Mouse (Mus musculus) stomach, embryonic 15.5 days (tissue): ENCODE results near the gene Fosl1. TPM values are rescaled to one million over a fixed set of nuclear protein-coding genes. Genes with fewer than 3 reads are reported as not detected.

Experiments
- ATAC-seq: fragments of 200-750 bp; cut with Nextera tagmentation; 2 replicates; pipeline ENCODE4 v1.8.0; 2017; ENCODE audit warnings: low read depth, moderate number of reproducible peaks, moderate TSS enrichment; ENCODE audit not compliant: insufficient read depth, low FRiP score
- H3K27ac ChIP-seq: fragments of 300-500 bp; sonication (generic); 2 replicates; pipeline ENCODE4 v1.5.1; 2015; ENCODE audit warnings: mild to moderate bottlenecking, inconsistent platforms
- H3K27me3 ChIP-seq: fragments of 300-500 bp; sonication (generic); replicated peaks from 2 replicates; pipeline ENCODE4 v1.6.1; 2015; ENCODE audit warnings: inconsistent platforms
- H3K36me3 ChIP-seq: fragments of 300-500 bp; sonication (generic); 2 replicates; pipeline ENCODE4 v1.6.1; 2015; ENCODE audit warnings: inconsistent platforms
- H3K4me1 ChIP-seq: fragments of 300-500 bp; sonication (generic); 2 replicates; pipeline ENCODE4 v1.6.1; 2015; ENCODE audit warnings: inconsistent platforms
- H3K4me2 ChIP-seq: fragments of 300-500 bp; sonication (generic); 2 replicates; pipeline ENCODE4 v1.6.1; 2015; ENCODE audit warnings: mild to moderate bottlenecking, inconsistent platforms
- H3K4me3 ChIP-seq: fragments of 300-500 bp; sonication (generic); replicated peaks from 2 replicates; pipeline ENCODE4 v1.5.1; 2015; ENCODE audit warnings: inconsistent platforms
- H3K9ac ChIP-seq: fragments of 300-500 bp; sonication (generic); 2 replicates; pipeline ENCODE4 v1.6.1; 2015; ENCODE audit warnings: inconsistent platforms
- H3K9me3 ChIP-seq: fragments of 300-500 bp; sonication (generic); 2 replicates; pipeline ENCODE4 v1.6.1; 2016; ENCODE audit warnings: inconsistent platforms
- WGBS: fragments of 180-500 bp; shearing (Covaris S2); methylation state at CpG from one replicate; pipeline ENCODE4 v1.1.7; 2015; 5-methylcytosine and 5-hydroxymethylcytosine counted together
- polyA plus RNA-seq: library from polyadenylated mRNA; unstranded; fragments of >200 nt; fragmentation: Nextera tagmentation; extraction: Ambion mirVana; gene quantifications from 2 replicates; pipeline ENCODE4 v1.2.1, GENCODE M21; 2015

Gene Fosl1
- polyA plus RNA-seq, 1 experiment from 2014 or later, result not detected

- Histone ChIP-seq H3K9ac (no peak overlapping the region), H3K36me3 (no peaks in the 10 kb centered on the region), H3K4me3 (no peak overlapping the region), H3K27ac (no peak overlapping the region), H3K9me3 (no peaks in the 10 kb centered on the region), H3K4me2 (no peak overlapping the region), H3K4me1 (0 out of 2 replicates have a peak, but pooled peaks cover 4% of the 10 kb centered on the region), H3K27me3 (no peaks in the 10 kb centered on the region)
- no peak for ATAC-seq
- WGBS, result 48% methylated on average over 2 of the region's 2 CpGs
Observed at GRCm38 (mm10) chr19:5414534-5414957, 32.8 kb upstream of the Fosl1 start.

- no peak overlapping the region for H3K4me3 ChIP-seq
- no peaks in the 10 kb centered on the region for H3K27me3 ChIP-seq
- H3K27ac ChIP-seq, result no peak overlapping the region
- WGBS, result 91% methylated on average over 8 of the region's 8 CpGs
- no peak overlapping the region for H3K4me2 ChIP-seq
- peaks cover 12% of the 10 kb centered on the region for H3K4me1 ChIP-seq
- no peak overlapping the region for H3K9ac ChIP-seq
- no peaks in the 10 kb centered on the region for H3K9me3 ChIP-seq
- H3K36me3 ChIP-seq, result peaks cover 13% of the 10 kb centered on the region
- ATAC-seq, result no peak
Observed at GRCm38 (mm10) chr19:5418750-5419466, 28.4 kb upstream of the Fosl1 start.

GRCm38 (mm10) chr19:5419630-5420029 is 27.7 kb upstream of the Fosl1 start:
- no peak overlapping the region for H3K4me3 ChIP-seq
- peaks cover 13% of the 10 kb centered on the region for H3K36me3 ChIP-seq
- no peaks in the 10 kb centered on the region for H3K27me3 ChIP-seq
- H3K9me3 ChIP-seq, result no peaks in the 10 kb centered on the region
- ATAC-seq, result no peak
- peaks cover 15% of the 10 kb centered on the region for H3K4me1 ChIP-seq
- H3K9ac ChIP-seq, result no peak overlapping the region
- no peak overlapping the region for H3K4me2 ChIP-seq
- H3K27ac ChIP-seq, result no peak overlapping the region
- 87% methylated on average over 9 of the region's 9 CpGs for WGBS

- no peaks in the 10 kb centered on the region for H3K9me3 ChIP-seq
- no peak for ATAC-seq
- H3K27ac ChIP-seq, result no peak overlapping the region
- H3K4me2 ChIP-seq, result no peak overlapping the region
- H3K36me3 ChIP-seq, result peaks cover 13% of the 10 kb centered on the region
- H3K9ac ChIP-seq, result no peak overlapping the region
- 91% methylated on average over 6 of the region's 6 CpGs for WGBS
- H3K27me3 ChIP-seq, result no peaks in the 10 kb centered on the region
- no peak overlapping the region for H3K4me3 ChIP-seq
- H3K4me1 ChIP-seq, result peaks cover 15% of the 10 kb centered on the region
Observed at GRCm38 (mm10) chr19:5420579-5420978, 26.8 kb upstream of the Fosl1 start.

GRCm38 (mm10) chr19:5421784-5422183 is 25.6 kb upstream of the Fosl1 start:
- 82% methylated on average over 5 of the region's 5 CpGs for WGBS
- no peak for ATAC-seq
- Histone ChIP-seq H3K4me1 (peaks cover 26% of the 10 kb centered on the region), H3K27me3 (no peaks in the 10 kb centered on the region), H3K27ac (no peak overlapping the region), H3K36me3 (peaks cover 17% of the 10 kb centered on the region), H3K4me3 (no peak overlapping the region), H3K9me3 (no peaks in the 10 kb centered on the region), H3K4me2 (no peak overlapping the region), H3K9ac (no peak overlapping the region)

- Histone ChIP-seq H3K9ac (no peak overlapping the region), H3K27me3 (no peaks in the 10 kb centered on the region), H3K36me3 (peaks cover 21% of the 10 kb centered on the region), H3K4me2 (no peak overlapping the region), H3K4me1 (peaks cover 31% of the 10 kb centered on the region), H3K4me3 (no peak overlapping the region), H3K27ac (no peak overlapping the region), H3K9me3 (no peaks in the 10 kb centered on the region)
- ATAC-seq, result no peak
- 87% methylated on average over 10 of the region's 10 CpGs for WGBS
Observed at GRCm38 (mm10) chr19:5422267-5422666, 25.1 kb upstream of the Fosl1 start.

GRCm38 (mm10) chr19:5422895-5423443 is 24.4 kb upstream of the Fosl1 start:
- Histone ChIP-seq H3K36me3 (peaks cover 21% of the 10 kb centered on the region), H3K9ac (no peak overlapping the region), H3K9me3 (no peaks in the 10 kb centered on the region), H3K4me2 (peak overlapping the region; percentile 87; the same call in 1 of the 2 replicates), H3K27me3 (no peaks in the 10 kb centered on the region), H3K27ac (no peak overlapping the region), H3K4me3 (0 out of 2 replicates have a peak overlapping the region, but pooled peaks have one; percentile 89), H3K4me1 (peaks cover 31% of the 10 kb centered on the region)
- ATAC-seq, result no peak
- WGBS, result 80% methylated on average over 9 of the region's 9 CpGs

GRCm38 (mm10) chr19:5423561-5423960 is 23.8 kb upstream of the Fosl1 start:
- Histone ChIP-seq H3K27ac (peak overlapping the region; percentile 96), H3K4me3 (peak overlapping the region; percentile 89), H3K9me3 (no peaks in the 10 kb centered on the region), H3K27me3 (no peaks in the 10 kb centered on the region), H3K36me3 (peaks cover 21% of the 10 kb centered on the region), H3K9ac (peak overlapping the region; percentile 69; the same call in 1 of the 2 replicates), H3K4me2 (peak overlapping the region; percentile 87), H3K4me1 (peaks cover 31% of the 10 kb centered on the region)
- 55% methylated on average over 12 of the region's 12 CpGs for WGBS
- ATAC-seq, result no peak

- Histone ChIP-seq H3K36me3 (peaks cover 21% of the 10 kb centered on the region), H3K27ac (peak overlapping the region; percentile 96), H3K4me1 (peaks cover 31% of the 10 kb centered on the region), H3K27me3 (no peaks in the 10 kb centered on the region), H3K4me2 (peak overlapping the region; percentile 87), H3K9ac (peak overlapping the region; percentile 69), H3K4me3 (peak overlapping the region; percentile 89), H3K9me3 (no peaks in the 10 kb centered on the region)
- WGBS, result under 1% methylated on average over 39 of the region's 48 CpGs
- ATAC-seq, result peak; percentile 66
Observed at GRCm38 (mm10) chr19:5424092-5424781, 23.1 kb upstream of the Fosl1 start.

- no peaks in the 10 kb centered on the region for H3K9me3 ChIP-seq
- H3K27me3 ChIP-seq, result no peaks in the 10 kb centered on the region
- H3K27ac ChIP-seq, result peak within 1 kb of the TSS; percentile 96
- H3K36me3 ChIP-seq, result peaks cover 21% of the 10 kb centered on the region
- WGBS, result under 1% methylated on average over 72 of the region's 87 CpGs
- ATAC-seq, result peak; percentile 92
- H3K4me2 ChIP-seq, result peak within 1 kb of the TSS; percentile 87
- H3K4me1 ChIP-seq, result peaks cover 31% of the 10 kb centered on the region
- peak within 1 kb of the TSS; percentile 89 for H3K4me3 ChIP-seq
- H3K9ac ChIP-seq, result peak within 1 kb of the TSS; percentile 88
Observed at GRCm38 (mm10) chr19:5424782-5425741, 22.3 kb upstream of the Fosl1 start, which contains the start of the genes Drap1 and AI837181. Drap1 (minus strand) TSS chr19:5424979. AI837181 (plus strand) TSS chr19:5425144.
